Mouse (Mus musculus) cerebellum, adult 2 months (tissue): ENCODE data around the gene Sirt7. TPM values are rescaled to one million over a fixed set of nuclear protein-coding genes. Genes with fewer than 3 reads are reported as not detected.

Experiments used
- DNase-seq, 2 experiments: peaks; one replicate each; pipeline ENCODE4 v3.0.0; 2021
- H3K27ac ChIP-seq: fragments of 200-500 bp; 2 replicates; pipeline ENCODE4 v1.5.1; 2012; ENCODE audit warnings: low read length, control low read depth, inconsistent platforms; ENCODE audit not compliant: insufficient read depth
- H3K27me3 ChIP-seq: fragments of 200-500 bp; 2 replicates; pipeline ENCODE4 v1.6.1; 2012; ENCODE audit warnings: inconsistent platforms, mild to moderate bottlenecking, low read length, moderate library complexity; ENCODE audit not compliant: control insufficient read depth, insufficient read depth
- H3K4me1 ChIP-seq: fragments of 200-500 bp; 2 replicates; pipeline ENCODE4 v1.6.1; 2011; ENCODE audit warnings: low read length; ENCODE audit not compliant: control insufficient read depth, insufficient read depth
- H3K4me3 ChIP-seq: fragments of 200-500 bp; replicated peaks from 2 replicates; pipeline ENCODE3; 2011; ENCODE audit warnings: mild to moderate bottlenecking, low read depth, low read length, control low read depth; ENCODE audit not compliant: insufficient read depth
- CTCF ChIP-seq: fragments of 200-500 bp; IDR thresholded peaks from 2 replicates; pipeline ENCODE4 v1.5.1; 2011; ENCODE audit warnings: low read depth, mild to moderate bottlenecking, control low read depth, low read length, moderate library complexity, borderline replicate concordance; ENCODE audit not compliant: insufficient read depth
- POLR2A ChIP-seq: fragments of 200-500 bp; IDR thresholded peaks from 2 replicates; pipeline ENCODE4 v1.6.1; 2011; ENCODE audit warnings: low read length, control low read depth, borderline replicate concordance; ENCODE audit not compliant: insufficient read depth
- WGBS: fragments of 180-500 bp; shearing (Covaris S2); methylation state at CpG from one replicate; pipeline ENCODE4 v1.1.7; 2018; 5-methylcytosine and 5-hydroxymethylcytosine counted together
- polyA plus RNA-seq: library from polyadenylated mRNA; depleted of rRNA; stranded (reverse); fragments of >200 nt; gene quantifications from 2 replicates; pipeline ENCODE4 v1.2.3, GENCODE M21; 2012

Sirt7 gene
- polyA plus RNA-seq, 1 experiment: 80.5 TPM

- H3K27ac ChIP-seq: no peak within 1 kb of the TSS
- 1% methylated on average over 35 of the region's 35 CpGs for WGBS
- no peaks in the 10 kb centered on the region for H3K4me1 ChIP-seq
- peaks cover 11% of the 10 kb centered on the region; the same call in 1 of the 2 replicates for H3K27me3 ChIP-seq
- TF ChIP-seq POLR2A (no peak), CTCF (no peak)
- no peak within 1 kb of the TSS for H3K4me3 ChIP-seq
- no peak for DNase-seq
These were observed 36.0 kb upstream of the Sirt7 start, which contains the start of gene Notum for GRCm38 (mm10) chr11:120661076-120661460. TSS of gene Notum (minus strand) at chr11:120661175.

- WGBS: under 1% methylated on average over 95 of the region's 95 CpGs
- Histone ChIP-seq H3K4me3 (no peak overlapping the region), H3K4me1 (no peaks in the 10 kb centered on the region), H3K27me3 (peaks cover 11% of the 10 kb centered on the region; the same call in 1 of the 2 replicates), H3K27ac (no peak overlapping the region)
- DNase-seq: no peak
- TF ChIP-seq CTCF (no peak), POLR2A (no peak)
These were observed 35.4 kb upstream of the Sirt7 start for GRCm38 (mm10) chr11:120660301-120661075.

GRCm38 (mm10) chr11:120659509-120660300 lies 34.7 kb upstream of the Sirt7 start:
- no peak for TF ChIP-seq CTCF
- TF ChIP-seq POLR2A: no peak
- Histone ChIP-seq H3K4me1 (no peaks in the 10 kb centered on the region), H3K27me3 (peaks cover 11% of the 10 kb centered on the region; the same call in 1 of the 2 replicates), H3K27ac (no peak overlapping the region), H3K4me3 (no peak overlapping the region)
- 2% methylated on average over 50 of the region's 50 CpGs for WGBS
- no peak for DNase-seq

GRCm38 (mm10) chr11:120658876-120659410 lies 33.9 kb upstream of the Sirt7 start:
- H3K27me3 ChIP-seq: peaks cover 11% of the 10 kb centered on the region; the same call in 1 of the 2 replicates
- H3K4me1 ChIP-seq: no peaks in the 10 kb centered on the region
- DNase-seq: peak; percentile 57 to 63
- 3% methylated on average over 24 of the region's 24 CpGs for WGBS
- no peak overlapping the region for H3K27ac ChIP-seq
- no peak for TF ChIP-seq POLR2A
- peak; percentile 68 for TF ChIP-seq CTCF
- H3K4me3 ChIP-seq: no peak overlapping the region

- Histone ChIP-seq H3K27me3 (peaks cover 11% of the 10 kb centered on the region; the same call in 1 of the 2 replicates), H3K4me3 (no peak overlapping the region), H3K4me1 (no peaks in the 10 kb centered on the region), H3K27ac (no peak overlapping the region)
- no peak for DNase-seq
- WGBS: 86% methylated on average over 4 of the region's 4 CpGs
- TF ChIP-seq CTCF (no peak), POLR2A (no peak)
These were observed 32.3 kb upstream of the Sirt7 start for GRCm38 (mm10) chr11:120657301-120657700.

GRCm38 (mm10) chr11:120654741-120655140 lies 29.7 kb upstream of the Sirt7 start:
- TF ChIP-seq POLR2A (no peak), CTCF (no peak)
- H3K27me3 ChIP-seq: no peaks in the 10 kb centered on the region; the same call in 1 of the 2 replicates
- no peak for DNase-seq
- no peaks in the 10 kb centered on the region for H3K4me1 ChIP-seq
- no peak overlapping the region for H3K27ac ChIP-seq
- H3K4me3 ChIP-seq: no peak overlapping the region
- WGBS: 79% methylated on average over 3 of the region's 3 CpGs

- TF ChIP-seq POLR2A: no peak
- TF ChIP-seq CTCF: no peak
- Histone ChIP-seq H3K27ac (no peak overlapping the region), H3K4me1 (no peaks in the 10 kb centered on the region), H3K4me3 (no peak overlapping the region), H3K27me3 (no peaks in the 10 kb centered on the region)
- WGBS: 67% methylated on average over 3 of the region's 3 CpGs
- DNase-seq: no peak
These were observed 26.8 kb upstream of the Sirt7 start for GRCm38 (mm10) chr11:120651872-120652271.

GRCm38 (mm10) chr11:120648001-120648476 lies 23.0 kb upstream of the Sirt7 start, which contains the start of gene Myadml2:
TSS of gene Myadml2 (minus strand) at chr11:120648158.
- H3K4me1 ChIP-seq: no peaks in the 10 kb centered on the region
- 7% methylated on average over 13 of the region's 13 CpGs for WGBS
- H3K27me3 ChIP-seq: no peaks in the 10 kb centered on the region
- DNase-seq: peak; percentile 56 to 66
- TF ChIP-seq CTCF (no peak), POLR2A (no peak)
- H3K4me3 ChIP-seq: peak within 1 kb of the TSS; percentile 79
- H3K27ac ChIP-seq: peak within 1 kb of the TSS; percentile 73
